Mouse (Mus musculus): ENCODE results near the gene Rogdi.
A peak's percentile ranks its signal among the peaks of the same experiment; 100 is the strongest.

Rogdi gene

GRCm38 (mm10) chr16:5013054-5013838 lies at the start of gene Rogdi:
TSS of gene Rogdi (minus strand) at chr16:5013553.
- DNase-seq (ENCODE audit: low read depth, low spot score): peak; percentile 96

- no peak for DNase-seq (ENCODE audit: low read depth, low spot score)
Measured at GRCm38 (mm10) chr16:5058114-5058513, 44.8 kb upstream of the Rogdi start.

GRCm38 (mm10) chr16:5050251-5051110 lies 37.1 kb upstream of the Rogdi start:
- DNase-seq (ENCODE audit: low read depth, low spot score): peak; percentile 51

- peak; percentile 98 for DNase-seq (ENCODE audit: low read depth, low spot score)
Measured at GRCm38 (mm10) chr16:5049774-5050234, 36.5 kb upstream of the Rogdi start, which contains the start of the genes Glyr1 and Ubn1. TSS of gene Glyr1 (minus strand) at chr16:5049863. TSS of gene Ubn1 (plus strand) at chr16:5050057.

- peak; percentile 27 for DNase-seq (ENCODE audit: low read depth, low spot score)
Measured at GRCm38 (mm10) chr16:5049182-5049773, 35.9 kb upstream of the Rogdi start.

GRCm38 (mm10) chr16:5045322-5045721 lies 32.0 kb upstream of the Rogdi start:
- DNase-seq (ENCODE audit: low read depth, low spot score): no peak

GRCm38 (mm10) chr16:5036649-5037234 lies 23.4 kb upstream of the Rogdi start:
- no peak for DNase-seq (ENCODE audit: low read depth, low spot score)

- DNase-seq (ENCODE audit: low read depth, low spot score): no peak
Measured at GRCm38 (mm10) chr16:5035591-5035990, 22.2 kb upstream of the Rogdi start.

- no peak for DNase-seq (ENCODE audit: low read depth, low spot score)
Measured at GRCm38 (mm10) chr16:5029847-5030246, 16.5 kb upstream of the Rogdi start.

GRCm38 (mm10) chr16:5024021-5024420 lies 10.7 kb upstream of the Rogdi start:
- no peak for DNase-seq (ENCODE audit: low read depth, low spot score)

- no peak for DNase-seq (ENCODE audit: low read depth, low spot score)
Measured at GRCm38 (mm10) chr16:5014578-5014977, 1.2 kb upstream of the Rogdi start.

GRCm38 (mm10) chr16:5012036-5013005 lies 1.0 kb downstream of the Rogdi start:
- peak; percentile 34 for DNase-seq (ENCODE audit: low read depth, low spot score)

GRCm38 (mm10) chr16:5011285-5011684 lies 2.1 kb downstream of the Rogdi start:
- DNase-seq (ENCODE audit: low read depth, low spot score): no peak

GRCm38 (mm10) chr16:5010371-5010935 lies 2.9 kb downstream of the Rogdi start:
- no peak for DNase-seq (ENCODE audit: low read depth, low spot score)

GRCm38 (mm10) chr16:5008076-5008475 lies 5.3 kb downstream of the Rogdi start:
- no peak for DNase-seq (ENCODE audit: low read depth, low spot score)

GRCm38 (mm10) chr16:5007492-5007891 lies 5.9 kb downstream of the Rogdi start:
- no peak for DNase-seq (ENCODE audit: low read depth, low spot score)

GRCm38 (mm10) chr16:5007067-5007466 lies 6.3 kb downstream of the Rogdi start, which contains the start of gene Smim22:
TSS of gene Smim22 (plus strand) at chr16:5007288.
- DNase-seq (ENCODE audit: low read depth, low spot score): no peak

GRCm38 (mm10) chr16:5000611-5001010 lies 12.7 kb downstream of the Rogdi start:
- no peak for DNase-seq (ENCODE audit: low read depth, low spot score)

- no peak for DNase-seq (ENCODE audit: low read depth, low spot score)
Measured at GRCm38 (mm10) chr16:4998984-4999383, 14.4 kb downstream of the Rogdi start.

GRCm38 (mm10) chr16:4997553-4997952 lies 15.8 kb downstream of the Rogdi start, which contains the start of gene Sept12:
TSS of gene Sept12 (minus strand) at chr16:4997852.
- no peak for DNase-seq (ENCODE audit: low read depth, low spot score)
